Mouse (Mus musculus) G1E-ER4 (cell line): ENCODE data around the gene Cts3. TPM values are rescaled to one million over a fixed set of nuclear protein-coding genes. Genes with fewer than 3 reads are reported as not detected.
"Not testable (repeated sequence)": the region's sequence is repeated elsewhere in the genome, so short reads cannot be mapped to it uniquely, and the experiment has no call there.

Experiments
- GATA1 ChIP-seq: IDR thresholded peaks from one replicate; pipeline ENCODE4 v1.8.0; 2012; ENCODE audit warnings: low read length, inconsistent platforms
- polyA plus RNA-seq: library from polyadenylated mRNA; stranded (reverse); fragments of >175 nt; gene quantifications from 2 replicates; pipeline ENCODE4 v1.2.3, GENCODE M21; 2012

The Cts3 gene
- not detected in 2 replicates for polyA plus RNA-seq

- no peak for TF ChIP-seq GATA1
Measured at GRCm38 (mm10) chr13:61570027-61570426, at the start of gene Cts3. Gene Cts3 (minus strand): TSS chr13:61570127.

GRCm38 (mm10) chr13:61568074-61568473, 1.9 kb downstream of the Cts3 start, which contains the start of gene Gm49352:
Gene Gm49352 (minus strand): TSS chr13:61568174.
- TF ChIP-seq GATA1, result not testable (repeated sequence)

- no peak for TF ChIP-seq GATA1
Measured at GRCm38 (mm10) chr13:61541631-61542030, 28.3 kb downstream of the Cts3 start, which contains the start of gene Ctsm. Gene Ctsm (minus strand): TSS chr13:61541839.

Other genes starting within 250 kb of the Cts3 start
- gene Cts7, start 211.9 kb downstream of the Cts3 start, polyA plus RNA-seq, result not detected in 2 replicates
- not detected in 2 replicates for gene Ctsm, start 28.3 kb downstream of the Cts3 start, polyA plus RNA-seq
- gene Gm49352, start 2.0 kb downstream of the Cts3 start, polyA plus RNA-seq, result not detected in 2 replicates